Mouse (Mus musculus) macrophage (primary cell): ENCODE measurements around the gene Olfr99. TPM values are rescaled to one million over a fixed set of nuclear protein-coding genes. Genes with fewer than 3 reads are reported as not detected.

Source experiments
- H3K27ac ChIP-seq: fragments of 350-480 bp; formaldehyde crosslinking; 2 replicates; pipeline ENCODE4 v1.9.0; 2021
- H3K36me3 ChIP-seq: fragments of 350-480 bp; formaldehyde crosslinking; 2 replicates; pipeline ENCODE4 v1.9.0; 2021; ENCODE audit errors: inconsistent target
- H3K4me3 ChIP-seq: fragments of 350-480 bp; formaldehyde crosslinking; 2 replicates; pipeline ENCODE4 v1.9.0; 2021; ENCODE audit errors: inconsistent target
- H3K79me2 ChIP-seq: fragments of 350-480 bp; formaldehyde crosslinking; 2 replicates; pipeline ENCODE4 v1.9.0; 2021; ENCODE audit errors: inconsistent target
- WGBS: methylation state at CpG from one replicate; pipeline ENCODE4 v1.1.7; 2026; ENCODE audit warnings: inconsistent platforms; ENCODE audit not compliant: missing documents; 5-methylcytosine and 5-hydroxymethylcytosine counted together
- polyA plus RNA-seq: library from polyadenylated mRNA; stranded (reverse); fragments of 250-400 nt; gene quantifications from 3 replicates; pipeline ENCODE4 v1.2.4, GENCODE M21; 2018; ENCODE audit warnings: inconsistent platforms
- total RNA-seq, 78 experiments: library from RNA; depleted of rRNA; stranded (reverse); fragments of 250-400 nt; gene quantifications; 1 replicate in 9 of 78; 2 replicates in 24 of 78; 3 replicates in 43 of 78; 4 replicates in 2 of 78; pipeline ENCODE4 v1.2.4; 2018; ENCODE audit warnings: inconsistent platforms in 56 of 78

Gene Olfr99
- total RNA-seq (2018; cell fraction: chromatin; rRNA removed), result 1 to 10 TPM in 1 of 26 experiments, not detected in 25; 1.1 TPM
- total RNA-seq (2018; cell fraction: cytosol; rRNA removed), result under 1 TPM in 1 of 26 experiments, not detected in 25; 0.14 TPM
- total RNA-seq (2018; cell fraction: nucleus; rRNA removed), result not detected
- not detected in 3 replicates for polyA plus RNA-seq

DNA sequence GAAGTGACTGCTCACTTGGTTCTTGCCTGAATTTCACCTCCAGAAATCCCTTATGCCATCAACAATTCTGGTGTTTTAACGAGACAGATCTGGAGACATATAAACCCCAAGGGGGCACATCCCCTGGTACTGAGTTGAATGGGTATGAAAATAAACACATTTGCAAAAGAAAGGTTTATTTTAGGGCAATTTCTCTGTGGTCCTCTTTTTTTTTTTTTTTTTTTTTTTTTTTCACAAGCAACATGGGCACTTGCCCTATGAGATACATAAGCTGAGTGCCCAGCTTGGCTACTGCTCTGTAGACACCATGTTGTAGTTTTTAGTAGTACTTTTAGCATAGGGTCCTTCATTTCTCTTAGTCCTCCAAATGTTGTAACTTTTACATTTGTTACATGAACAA, at the start of gene Olfr99:
Gene Olfr99 (minus strand): TSS at position 101 of the 400 bp plus-strand sequence.
- Histone ChIP-seq H3K79me2 (no peaks in the 10 kb centered on the region), H3K27ac (no peak within 1 kb of the TSS), H3K4me3 (no peak within 1 kb of the TSS), H3K36me3 (peaks cover 10% of the 10 kb centered on the region; the same call in 1 of the 2 replicates)
- WGBS, result 100% methylated on average over 1 of the region's 1 CpGs

DNA sequence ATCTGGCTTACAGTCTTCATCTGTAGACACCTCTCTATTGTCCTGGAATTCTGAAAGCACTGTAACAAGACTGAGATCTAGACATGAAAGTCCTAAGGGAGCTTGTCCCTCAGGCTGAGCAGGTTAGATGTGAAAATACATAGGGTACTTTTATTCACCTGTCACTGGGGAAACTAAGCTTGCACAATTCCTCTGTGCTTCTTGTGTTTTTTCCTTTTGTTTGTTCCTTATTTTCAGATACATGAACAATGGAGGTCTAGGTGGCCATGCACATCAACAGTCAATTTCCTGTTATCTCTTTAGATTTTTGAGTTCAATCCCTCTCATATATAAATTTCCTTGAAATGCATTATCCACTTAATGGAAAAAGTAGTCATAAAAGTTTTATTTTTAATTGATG, 33.7 kb upstream of the Olfr99 start, which contains the start of gene Olfr102:
Gene Olfr102 (minus strand): TSS at position 101 of the 400 bp plus-strand sequence.
- Histone ChIP-seq H3K4me3 (no peak within 1 kb of the TSS), H3K36me3 (no peaks in the 10 kb centered on the region), H3K27ac (no peak within 1 kb of the TSS), H3K79me2 (no peaks in the 10 kb centered on the region)

DNA sequence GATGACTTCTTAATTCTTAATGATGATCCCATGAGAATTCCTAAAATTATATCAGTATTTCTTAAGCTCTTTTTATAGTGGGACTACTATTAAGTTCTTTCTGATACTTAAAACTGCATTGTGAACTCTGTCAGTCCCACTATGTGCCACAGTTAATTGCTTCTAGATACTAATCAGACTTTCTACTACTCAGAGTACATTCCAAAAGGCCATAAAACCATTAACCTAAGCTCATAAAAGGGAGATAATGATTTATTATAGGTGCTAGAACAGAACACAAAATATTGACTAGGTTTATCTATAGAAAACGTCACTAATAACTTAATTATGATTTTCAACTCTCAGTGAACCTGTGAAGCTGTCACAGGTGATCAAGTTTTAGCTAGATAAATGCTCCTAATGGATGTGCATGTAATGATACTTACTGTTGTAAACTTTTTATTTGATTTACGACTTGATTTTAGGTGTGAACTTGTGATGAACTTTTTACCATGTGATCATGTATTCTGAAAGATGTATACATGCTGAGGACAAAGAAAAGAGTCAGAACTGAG, 27.0 kb upstream of the Olfr99 start:
- H3K36me3 ChIP-seq, result no peaks in the 10 kb centered on the region
- no peaks in the 10 kb centered on the region for H3K79me2 ChIP-seq
- 62% methylated on average over 2 of the region's 2 CpGs for WGBS
- H3K4me3 ChIP-seq, result no peak overlapping the region
- H3K27ac ChIP-seq, result no peak overlapping the region

DNA sequence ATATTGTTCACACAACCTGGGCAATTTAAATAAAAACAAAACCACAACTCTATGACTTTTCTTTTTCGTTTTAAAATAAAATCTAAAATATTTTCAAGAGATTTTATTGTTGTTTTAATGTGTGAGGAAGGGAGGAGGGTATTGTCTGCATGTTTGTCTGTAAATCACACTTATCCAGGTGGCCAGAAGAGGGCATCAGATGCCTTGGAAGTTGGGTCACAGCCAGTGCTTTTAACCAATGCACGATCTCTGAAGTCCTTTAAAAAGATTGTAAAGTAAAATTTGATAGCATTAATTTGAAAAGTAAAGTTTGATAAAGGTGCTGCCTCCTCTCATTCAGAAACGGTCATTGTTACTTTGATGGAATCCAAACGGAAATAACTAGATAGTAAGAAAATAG, 25.2 kb upstream of the Olfr99 start:
- 30% methylated on average over 4 of the region's 4 CpGs for WGBS
- H3K4me3 ChIP-seq, result no peak overlapping the region
- H3K27ac ChIP-seq, result no peak overlapping the region
- no peaks in the 10 kb centered on the region for H3K79me2 ChIP-seq
- H3K36me3 ChIP-seq, result no peaks in the 10 kb centered on the region

DNA sequence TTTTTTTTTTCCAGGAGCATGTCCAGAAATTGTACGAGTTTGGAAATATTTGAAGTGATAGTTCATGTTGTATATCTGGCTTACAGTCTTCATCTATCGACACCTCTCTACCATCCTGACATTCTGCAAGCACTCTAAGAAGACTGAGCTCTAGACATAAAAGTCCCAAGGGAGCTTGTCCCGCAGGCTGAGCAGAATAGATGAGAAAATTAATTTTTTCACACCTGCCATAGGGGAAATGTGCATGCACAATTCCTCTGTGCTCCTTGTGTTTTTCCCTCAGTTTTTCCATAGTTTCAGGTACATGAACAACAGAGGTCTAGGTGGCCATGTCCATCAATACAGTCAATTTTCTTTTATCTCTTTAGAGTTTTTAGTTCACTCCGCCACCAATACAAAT, 21.0 kb upstream of the Olfr99 start, which contains the start of gene Olfr101:
Gene Olfr101 (minus strand): TSS at position 101 of the 400 bp plus-strand sequence.
- Histone ChIP-seq H3K4me3 (no peak within 1 kb of the TSS), H3K79me2 (no peaks in the 10 kb centered on the region), H3K36me3 (no peaks in the 10 kb centered on the region), H3K27ac (no peak within 1 kb of the TSS)
- WGBS, result 87% methylated on average over 4 of the region's 4 CpGs

DNA sequence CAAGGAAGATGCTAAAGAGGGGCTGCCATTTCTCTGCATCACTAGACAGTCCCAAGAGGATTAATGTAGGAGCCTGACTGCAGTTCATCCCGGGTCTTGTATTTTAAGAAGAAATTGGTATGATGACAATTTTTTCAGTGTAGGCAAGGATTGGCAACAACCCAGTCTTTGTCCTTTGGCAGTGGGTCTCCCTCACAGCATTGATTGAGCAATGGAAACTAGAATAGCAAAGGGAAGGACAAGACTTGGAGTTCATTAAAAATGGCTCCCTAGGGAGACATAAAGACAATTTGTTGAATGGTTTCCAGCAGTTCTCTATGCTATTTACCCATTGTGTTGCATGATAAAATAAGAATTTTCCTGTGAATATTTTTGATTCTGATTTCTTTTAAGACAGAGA, 2.9 kb downstream of the Olfr99 start:
- no peaks in the 10 kb centered on the region for H3K79me2 ChIP-seq
- 100% methylated on average over 1 of the region's 1 CpGs for WGBS
- peaks cover 28% of the 10 kb centered on the region; the same call in 1 of the 2 replicates for H3K36me3 ChIP-seq
- H3K27ac ChIP-seq, result no peak overlapping the region
- H3K4me3 ChIP-seq, result no peak overlapping the region

DNA sequence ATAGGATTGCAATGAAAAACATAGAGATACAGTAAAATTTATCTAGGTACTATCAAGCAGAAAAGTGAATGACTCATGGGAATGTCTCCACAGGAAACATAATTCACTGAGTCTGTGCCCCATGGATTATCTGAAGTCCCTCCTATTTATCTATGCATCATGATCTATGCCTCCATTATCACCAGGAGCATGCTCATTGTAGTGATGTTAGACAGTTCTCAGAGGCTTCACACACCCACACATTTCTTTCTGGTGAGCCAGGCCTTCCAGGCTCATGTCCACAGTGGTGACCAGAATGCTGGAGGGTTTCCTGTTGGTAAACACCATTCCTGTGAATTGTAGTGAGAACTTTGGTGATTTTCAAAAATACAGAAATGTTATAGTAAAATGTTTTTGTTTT, 6.7 kb downstream of the Olfr99 start:
- peaks cover 30% of the 10 kb centered on the region; the same call in 1 of the 2 replicates for H3K79me2 ChIP-seq
- H3K27ac ChIP-seq, result peak overlapping the region; percentile 37
- H3K36me3 ChIP-seq, result peaks cover 47% of the 10 kb centered on the region; the same call in 1 of the 2 replicates
- no peak overlapping the region for H3K4me3 ChIP-seq

DNA sequence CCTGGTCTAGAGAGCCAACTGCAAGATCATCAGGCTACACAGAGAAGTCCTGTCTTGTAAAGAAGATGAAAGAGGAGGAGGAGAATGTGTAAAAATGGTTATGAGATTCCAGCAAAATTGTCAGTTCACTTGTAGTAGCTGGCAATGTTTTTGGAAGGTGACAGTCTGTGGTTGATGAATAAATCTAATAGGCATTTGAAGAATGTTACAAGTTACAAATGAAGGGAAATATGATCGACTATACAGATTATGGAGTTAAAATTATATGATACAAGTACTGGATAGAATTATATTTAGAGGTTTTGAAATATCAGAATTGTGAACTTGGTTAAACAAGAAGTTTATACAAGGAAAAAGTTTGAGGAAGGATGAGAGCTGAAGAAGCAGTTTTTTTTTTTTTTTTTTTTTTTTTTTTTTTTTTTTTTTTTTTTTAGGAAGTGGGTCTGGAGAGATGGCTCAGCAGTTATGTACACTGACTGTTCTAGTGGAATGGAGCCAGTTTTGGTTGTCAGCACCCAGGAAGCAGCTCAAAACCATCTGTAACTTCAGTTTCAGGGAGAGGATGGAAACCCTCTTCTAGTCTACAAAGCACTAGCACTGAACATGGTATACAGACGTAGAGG, 7.5 kb downstream of the Olfr99 start:
- H3K27ac ChIP-seq, result peak overlapping the region; percentile 72
- H3K36me3 ChIP-seq, result peaks cover 47% of the 10 kb centered on the region; the same call in 1 of the 2 replicates
- H3K4me3 ChIP-seq, result no peak overlapping the region
- peaks cover 38% of the 10 kb centered on the region; the same call in 1 of the 2 replicates for H3K79me2 ChIP-seq
- 60% methylated on average over 2 of the region's 2 CpGs for WGBS

DNA sequence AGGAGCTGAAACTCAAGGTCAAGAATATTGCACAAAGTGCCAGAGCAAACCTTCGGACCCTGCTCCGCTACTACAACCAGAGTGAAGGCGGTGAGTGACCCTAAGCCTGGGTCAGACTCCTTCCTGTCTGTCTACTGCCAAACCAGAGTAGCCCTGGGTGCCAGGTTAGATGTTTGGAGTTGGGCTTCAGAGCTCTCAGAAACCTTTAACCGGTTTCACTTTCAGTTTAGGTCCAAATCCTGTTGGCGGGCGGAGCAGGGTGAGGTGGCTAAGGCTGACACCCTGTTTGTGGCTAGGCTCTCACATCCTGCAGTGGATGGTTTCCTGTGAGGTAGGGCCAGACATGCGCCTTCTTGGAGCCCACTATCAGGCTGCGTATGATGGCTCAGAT, 12.6 kb downstream of the Olfr99 start:
- Histone ChIP-seq H3K36me3 (peaks cover 18% of the 10 kb centered on the region; the same call in 1 of the 2 replicates), H3K27ac (peak overlapping the region; percentile 91), H3K79me2 (peaks cover 44% of the 10 kb centered on the region; the same call in 1 of the 2 replicates), H3K4me3 (peak overlapping the region; percentile 96)
- 4% methylated on average over 8 of the region's 8 CpGs for WGBS

DNA sequence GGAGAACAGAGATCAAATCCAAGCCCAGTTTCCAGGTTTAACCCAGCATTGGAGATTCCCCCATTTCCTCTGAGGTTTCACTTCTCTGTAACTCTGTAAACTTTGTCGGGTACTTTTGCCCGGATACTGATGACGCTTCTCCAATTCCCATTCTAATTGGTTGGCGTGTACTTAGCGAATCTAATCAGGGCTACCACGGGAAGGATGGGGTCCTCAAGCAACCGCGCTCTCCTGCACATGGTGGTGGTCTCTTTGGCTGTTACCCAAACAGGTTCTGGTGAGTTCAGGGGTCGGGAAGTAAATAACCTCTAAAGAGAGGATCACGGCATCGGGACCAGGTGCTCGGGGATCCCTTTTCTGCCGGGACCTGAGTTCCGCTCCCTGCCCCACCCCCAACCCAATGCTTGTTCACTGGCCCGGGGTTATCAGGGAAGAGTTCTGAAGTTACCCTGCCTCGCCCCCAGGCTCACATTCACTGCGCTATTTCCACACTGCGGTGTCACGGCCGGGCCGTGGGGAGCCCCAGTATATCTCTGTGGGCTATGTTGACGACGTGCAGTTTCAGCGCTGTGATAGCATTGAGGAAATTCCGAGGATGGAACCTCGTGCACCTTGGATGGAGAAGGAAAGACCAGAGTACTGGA, 13.1 kb downstream of the Olfr99 start, which contains the start of gene H2-M3:
Gene H2-M3 (plus strand): TSS at position 163 of the 644 bp plus-strand sequence.
- Histone ChIP-seq H3K27ac (peak within 1 kb of the TSS; percentile 91), H3K36me3 (peaks cover 18% of the 10 kb centered on the region; the same call in 1 of the 2 replicates), H3K4me3 (peak within 1 kb of the TSS; percentile 96), H3K79me2 (peaks cover 44% of the 10 kb centered on the region; the same call in 1 of the 2 replicates)
- under 1% methylated on average over 26 of the region's 26 CpGs for WGBS

DNA sequence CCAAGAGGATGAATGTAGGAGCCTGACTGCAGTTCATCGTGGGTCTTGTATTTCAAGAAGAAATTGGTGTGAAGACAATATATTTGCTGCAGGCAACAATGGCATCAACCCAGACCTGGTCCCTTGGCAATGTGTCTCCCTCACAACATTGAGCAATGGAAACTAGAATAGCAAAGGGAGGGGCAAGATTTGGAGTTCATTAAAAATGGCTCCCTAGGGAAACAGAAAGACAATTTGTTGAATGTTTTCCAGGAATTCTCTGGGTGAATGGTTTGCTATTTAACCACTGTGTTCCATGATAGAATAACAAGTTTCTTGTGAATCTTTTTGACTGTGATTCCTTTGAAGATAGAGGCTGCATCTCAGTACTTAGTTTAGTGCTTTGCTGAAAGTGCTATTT, 19.6 kb downstream of the Olfr99 start, which contains the start of gene Olfr98:
Gene Olfr98 (minus strand): TSS at position 124 of the 400 bp plus-strand sequence.
- H3K27ac ChIP-seq, result no peak within 1 kb of the TSS
- WGBS, result 90% methylated on average over 1 of the region's 1 CpGs
- no peak within 1 kb of the TSS for H3K4me3 ChIP-seq
- H3K36me3 ChIP-seq, result no peaks in the 10 kb centered on the region
- no peaks in the 10 kb centered on the region for H3K79me2 ChIP-seq

DNA sequence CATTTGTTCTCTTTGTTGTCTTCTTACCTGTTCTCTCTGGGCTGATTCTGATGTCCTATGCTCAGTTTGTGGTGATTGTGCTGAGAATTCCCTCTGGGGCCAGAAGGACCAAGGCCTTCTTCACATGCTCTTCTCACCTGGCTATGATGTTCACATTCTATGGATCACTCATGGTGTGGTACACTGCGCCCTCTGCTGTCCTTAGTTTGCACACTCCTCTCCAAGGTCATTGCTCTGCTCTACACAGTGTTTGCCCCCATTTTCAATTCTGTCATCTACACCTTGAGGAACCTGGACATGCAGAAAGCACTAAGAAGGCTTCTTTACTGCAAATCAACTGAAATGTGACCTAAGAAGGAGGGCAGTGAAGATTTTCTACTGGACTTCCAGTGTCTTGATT, 32.7 kb downstream of the Olfr99 start:
- Histone ChIP-seq H3K79me2 (no peaks in the 10 kb centered on the region), H3K36me3 (no peaks in the 10 kb centered on the region), H3K4me3 (no peak overlapping the region), H3K27ac (no peak overlapping the region)
- WGBS, result 0% methylated on average over 1 of the region's 1 CpGs

DNA sequence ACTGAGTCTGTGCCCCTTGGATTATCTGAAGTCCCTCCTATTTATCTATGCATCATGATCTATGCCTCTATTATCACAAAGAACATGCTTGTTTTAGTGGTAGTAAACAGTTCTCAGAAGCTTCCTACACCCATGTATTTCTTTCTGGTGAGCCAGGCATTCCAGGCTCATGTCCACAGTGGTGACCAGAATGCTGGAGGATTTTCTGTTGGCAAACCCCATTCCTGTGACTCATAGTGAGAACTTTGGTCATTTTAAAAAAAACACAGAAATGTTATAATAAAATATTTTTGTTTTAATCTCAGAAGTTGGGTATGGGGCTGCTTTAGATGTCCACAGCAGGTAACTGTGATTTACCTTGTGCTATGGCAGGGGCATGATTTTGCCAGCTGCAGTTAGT, 33.8 kb downstream of the Olfr99 start:
- Histone ChIP-seq H3K79me2 (no peaks in the 10 kb centered on the region), H3K36me3 (no peaks in the 10 kb centered on the region), H3K4me3 (no peak overlapping the region), H3K27ac (no peak overlapping the region)

DNA sequence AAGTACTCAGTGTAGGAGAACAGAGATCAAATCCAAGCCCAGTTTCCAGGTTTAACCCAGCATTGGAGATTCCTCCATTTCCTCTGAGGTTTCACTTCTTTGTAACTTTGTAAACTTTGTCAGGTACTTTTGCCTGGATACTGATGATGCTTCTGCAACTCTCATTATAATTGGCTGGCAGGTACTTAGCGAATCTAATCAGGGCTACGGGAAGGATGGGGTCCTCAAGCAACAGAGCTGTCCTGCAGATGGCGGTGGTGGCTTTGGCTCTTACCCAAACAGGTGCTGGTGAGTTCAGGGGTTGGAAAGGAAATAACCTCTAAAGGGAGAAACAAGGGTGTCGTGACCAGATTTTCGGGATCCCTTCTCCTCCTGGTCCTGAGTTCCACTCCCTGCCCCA, 36.5 kb downstream of the Olfr99 start:
- WGBS, result 22% methylated on average over 5 of the region's 5 CpGs
- Histone ChIP-seq H3K27ac (no peak overlapping the region), H3K79me2 (no peaks in the 10 kb centered on the region), H3K36me3 (no peaks in the 10 kb centered on the region), H3K4me3 (no peak overlapping the region)

DNA sequence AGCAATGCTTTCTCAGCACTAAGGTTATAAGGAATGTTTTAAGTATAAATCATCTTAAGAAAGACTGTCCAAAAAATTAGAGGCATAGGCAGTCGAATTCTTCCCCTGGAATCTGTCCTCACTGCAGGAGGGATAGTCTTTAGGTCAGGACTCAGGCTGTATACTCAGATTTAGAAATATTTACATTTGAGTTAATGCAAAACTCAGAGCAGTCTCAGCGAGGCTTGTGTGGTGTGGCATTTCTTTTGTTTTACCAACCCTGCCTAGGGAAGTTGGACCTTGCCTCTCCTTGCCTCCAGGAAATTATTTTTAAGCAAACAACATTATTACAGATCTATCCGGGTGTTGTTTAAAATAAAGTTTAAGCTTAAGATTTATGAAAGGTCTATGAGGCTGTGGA, 41.1 kb downstream of the Olfr99 start:
- Histone ChIP-seq H3K4me3 (no peak overlapping the region), H3K79me2 (no peaks in the 10 kb centered on the region), H3K27ac (no peak overlapping the region), H3K36me3 (no peaks in the 10 kb centered on the region)
- 55% methylated on average over 3 of the region's 3 CpGs for WGBS
